Mouse (Mus musculus): ENCODE data around the gene Astn2.

- TF ChIP-seq CTCF (IDR thresholded peaks at IDR 0.05; ENCODE audit: control insufficient read depth, insufficient read depth, low read length), result no peak
- TF ChIP-seq POLR2A (IDR thresholded peaks at IDR 0.05; ENCODE audit: borderline replicate concordance, control insufficient read depth, low read depth, low read length), result no peak
Measured at GRCm38 (mm10) chr4:65379461-65379860, 1025.0 kb downstream of the Astn2 start.

All from bone marrow, adult 2 months (tissue).